Mouse (Mus musculus) left cerebral cortex, postnatal 4 days (tissue): ENCODE data around the gene Echdc2. TPM values are rescaled to one million over a fixed set of nuclear protein-coding genes. Genes with fewer than 3 reads are reported as not detected.

Experiments
- DNase-seq: peaks from one replicate; pipeline ENCODE4 v3.0.0-alpha.2; 2022
- intact Hi-C: fragments of 180-260 bp; cut with DNase I; formaldehyde crosslinking; loops from one replicate; pipeline ENCODE4 v1.15.1; 2025
- total RNA-seq, 2 experiments: library from RNA; stranded (reverse); gene quantifications; 2 replicates each; pipeline ENCODE4 v1.2.3; 2021

Gene Echdc2
- total RNA-seq, 2 experiments from 2014 or later, result 10.8 to 15.0 TPM

DNA sequence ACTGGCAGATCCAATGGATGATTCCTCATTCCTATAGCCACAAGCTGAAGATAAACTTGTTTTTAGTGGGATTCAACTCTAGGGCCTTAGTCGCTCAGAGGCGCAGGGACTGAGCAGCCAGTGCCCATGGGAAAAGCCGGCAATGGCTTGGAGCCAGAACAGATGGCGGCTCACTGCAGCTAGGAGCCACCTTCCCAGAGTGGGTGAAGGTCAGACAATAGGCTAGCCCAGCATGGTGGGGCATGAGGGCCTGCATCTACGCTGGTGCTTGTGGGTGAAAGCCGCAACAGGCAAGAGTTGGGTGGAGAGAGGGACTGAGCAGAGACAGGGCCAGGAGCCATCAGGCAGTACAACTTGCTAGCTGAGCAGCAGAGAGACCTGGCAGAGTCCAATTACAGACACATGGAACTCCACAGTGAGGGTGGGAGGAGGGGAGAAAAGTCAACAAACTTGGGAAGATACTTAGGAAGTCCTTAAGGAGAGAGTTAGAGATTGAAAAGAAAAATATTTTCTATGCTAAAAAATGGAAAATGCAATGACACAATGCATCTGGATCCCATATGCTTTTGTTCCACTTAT lies 31.1 kb downstream of the Echdc2 start:
- peak; percentile 82 for DNase-seq
- intact Hi-C loops, result no loop called here

GRCm38 (mm10) chr4:108199236-108199635 lies 34.0 kb downstream of the Echdc2 start:
- no peak for DNase-seq
- intact Hi-C loops, result no loop called here

GRCm38 (mm10) chr4:108204629-108205028 lies 39.4 kb downstream of the Echdc2 start:
- DNase-seq, result no peak
- intact Hi-C loops, result no loop called here

DNA sequence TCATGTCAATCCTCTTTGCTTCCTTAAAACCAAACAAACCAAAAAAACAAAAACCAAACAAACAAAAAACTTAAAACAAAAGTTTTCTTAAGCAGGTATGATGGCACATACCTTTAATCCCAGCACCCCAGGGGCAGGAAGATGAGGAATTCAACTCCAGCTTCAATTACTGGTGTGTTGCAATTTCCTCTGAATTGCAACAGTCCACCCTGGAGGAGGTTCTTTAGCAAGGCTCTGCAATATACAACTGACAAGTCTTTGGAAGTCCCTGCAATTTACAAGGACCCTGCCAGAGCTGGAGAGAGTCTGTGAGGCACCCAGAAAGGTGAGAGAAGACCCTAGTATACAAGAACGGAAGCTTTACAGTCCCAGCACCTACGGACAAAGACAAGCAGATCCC lies 47.8 kb downstream of the Echdc2 start:
- intact Hi-C loops, result no loop called here
- no peak for DNase-seq

DNA sequence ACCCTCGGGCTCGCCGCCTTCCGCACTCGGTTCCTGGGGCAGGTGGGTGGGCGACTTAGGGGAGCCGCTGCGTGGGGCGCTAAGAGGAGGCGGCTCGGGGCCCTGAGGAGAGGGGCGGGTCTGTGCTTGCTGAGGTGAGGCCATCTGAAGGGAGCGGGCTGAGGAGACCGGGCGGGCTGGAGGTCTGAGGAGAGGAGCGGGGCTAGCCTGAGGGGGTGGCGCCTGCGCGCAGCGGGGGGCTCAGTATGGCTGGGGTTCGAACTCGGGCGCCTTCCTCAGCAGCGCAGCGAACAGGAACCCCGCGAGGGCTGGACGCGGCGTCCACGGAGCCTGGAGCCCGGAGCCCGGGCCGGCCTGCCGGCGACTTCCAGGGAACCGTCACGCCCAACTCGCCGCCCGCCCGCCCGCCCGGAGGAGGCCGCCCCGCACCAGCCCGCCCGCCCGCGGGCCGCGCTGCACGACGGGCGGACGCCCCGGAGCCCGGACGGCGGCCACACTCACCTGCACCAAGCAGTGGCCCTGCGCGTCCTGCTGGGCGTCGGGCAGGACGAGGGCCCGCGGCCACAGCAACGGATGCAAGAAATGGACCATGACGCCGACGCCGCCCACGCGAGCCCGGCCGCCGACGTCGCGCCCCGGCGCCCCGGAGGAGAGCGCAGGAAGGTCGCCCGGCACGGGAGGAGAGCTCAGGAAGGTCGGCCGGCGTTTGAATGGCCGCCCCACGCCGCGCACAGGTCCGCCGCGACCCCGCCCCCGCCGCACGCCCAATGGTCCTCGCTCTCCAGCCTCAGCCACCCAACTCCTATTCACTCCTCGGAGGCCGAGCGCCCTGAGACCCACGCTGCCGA lies 52.3 kb downstream of the Echdc2 start, which contains the start of gene Zyg11a:
TSS of gene Zyg11a (minus strand) at position 717 of the 848 bp plus-strand sequence.
- peak; percentile 9 for DNase-seq
- intact Hi-C loops, result no loop called here

DNA sequence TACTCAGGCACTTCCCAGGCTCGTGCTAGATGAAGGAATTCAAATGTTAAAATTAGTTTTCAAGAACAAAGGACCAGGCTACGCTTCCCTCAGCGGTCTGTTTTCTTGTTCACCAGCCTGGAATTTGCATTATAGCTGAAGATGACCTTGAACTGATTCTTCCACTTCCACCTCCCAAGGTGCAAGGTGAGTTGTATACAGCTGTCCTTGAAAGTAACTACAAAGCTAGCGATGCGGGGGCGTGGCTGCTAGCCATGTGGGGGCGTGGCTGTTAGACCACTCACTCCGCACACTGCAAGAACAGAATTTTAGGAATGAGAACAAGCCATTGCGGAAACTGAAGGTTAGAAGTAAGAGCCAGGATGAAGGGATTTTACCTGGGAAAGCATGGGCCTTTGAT lies 53.8 kb downstream of the Echdc2 start:
- no peak for DNase-seq
- intact Hi-C loops, result no loop called here

DNA sequence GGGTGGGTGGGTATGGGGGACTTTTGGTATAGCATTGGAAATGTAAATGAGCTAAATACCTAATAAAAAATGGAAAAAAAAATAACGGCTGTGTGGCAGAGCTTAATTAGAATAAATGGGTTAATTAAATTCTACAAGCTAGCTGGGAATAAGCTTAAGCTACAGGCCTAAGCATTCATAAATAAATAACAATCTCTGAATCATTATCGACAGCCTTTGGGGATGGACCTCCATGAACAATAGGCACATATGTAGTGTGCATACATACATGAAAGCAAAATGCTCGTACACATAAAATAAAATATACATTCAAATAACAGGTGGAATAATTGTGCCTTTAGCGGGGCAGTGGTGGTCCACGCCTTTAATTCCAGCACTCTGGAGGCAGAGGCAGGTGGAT lies 57.3 kb downstream of the Echdc2 start:
- intact Hi-C loops, result no loop called here
- DNase-seq, result no peak

GRCm38 (mm10) chr4:108225341-108225872 lies 60.2 kb downstream of the Echdc2 start:
- intact Hi-C loops, result no loop called here
- no peak for DNase-seq

Other genes with a start within 250 kb of the Echdc2 start
- gene Cpt2, start 241.8 kb upstream of the Echdc2 start, total RNA-seq, result 1 to 10 TPM; 4.8 to 5.9 TPM
- not detected for gene Slc1a7, start 197.1 kb upstream of the Echdc2 start, total RNA-seq
- 1 to 10 TPM; 5.7 to 9.5 TPM for gene Podn, start 69.0 kb upstream of the Echdc2 start, total RNA-seq
- 10 to 100 TPM; 73.0 to 79.8 TPM for gene Scp2, start 20.4 kb upstream of the Echdc2 start, total RNA-seq
- under 1 TPM; 0.20 to 0.38 TPM for gene Zyg11a, start 52.6 kb downstream of the Echdc2 start, total RNA-seq
- gene Zyg11b, start 135.7 kb downstream of the Echdc2 start, total RNA-seq, result 100 to 1,000 TPM; 150 to 152 TPM
- gene Coa7, start 162.7 kb downstream of the Echdc2 start, total RNA-seq, result 10 to 100 TPM; 31.2 to 40.7 TPM
- not detected for gene Shisal2a, start 217.9 kb downstream of the Echdc2 start, total RNA-seq
- gene Gpx7, start 241.5 kb downstream of the Echdc2 start, total RNA-seq, result 10 to 100 TPM; 15.5 to 16.2 TPM